Mouse (Mus musculus): Measurements from ENCODE around the gene Arvcf.

GRCm38 (mm10) chr16:18323460-18323859 is 24.5 kb upstream of the Arvcf start:
- TF ChIP-seq POLR2A (IDR thresholded peaks at IDR 0.05; ENCODE audit: borderline replicate concordance, extremely low read depth, low read depth, low read length) (no peak), CTCF (IDR thresholded peaks at IDR 0.05; ENCODE audit: insufficient read depth, low read length) (no peak)

Data from lung, adult 2 months (tissue).